Mouse (Mus musculus) heart, adult 2 months (tissue): ENCODE measurements at regions not wholly inside any gene's neighbourhood (a gene's known extent, or its start where the extent isn't known, plus 50 kb on each side); places are given as distances from the start of the nearest gene placed in this dataset.

Experiments
- CTCF ChIP-seq: fragments of 200-600 bp; IDR thresholded peaks from 2 replicates; pipeline ENCODE4 v1.8.1; 2022; ENCODE audit warnings: antibody characterized with exemption, mild to moderate bottlenecking, moderate library complexity
- EP300 ChIP-seq: fragments of 200-500 bp; IDR thresholded peaks from 2 replicates; pipeline ENCODE4 v1.6.1; 2011; ENCODE audit warnings: low read depth, low read length, control low read depth; ENCODE audit not compliant: insufficient read depth

DNA sequence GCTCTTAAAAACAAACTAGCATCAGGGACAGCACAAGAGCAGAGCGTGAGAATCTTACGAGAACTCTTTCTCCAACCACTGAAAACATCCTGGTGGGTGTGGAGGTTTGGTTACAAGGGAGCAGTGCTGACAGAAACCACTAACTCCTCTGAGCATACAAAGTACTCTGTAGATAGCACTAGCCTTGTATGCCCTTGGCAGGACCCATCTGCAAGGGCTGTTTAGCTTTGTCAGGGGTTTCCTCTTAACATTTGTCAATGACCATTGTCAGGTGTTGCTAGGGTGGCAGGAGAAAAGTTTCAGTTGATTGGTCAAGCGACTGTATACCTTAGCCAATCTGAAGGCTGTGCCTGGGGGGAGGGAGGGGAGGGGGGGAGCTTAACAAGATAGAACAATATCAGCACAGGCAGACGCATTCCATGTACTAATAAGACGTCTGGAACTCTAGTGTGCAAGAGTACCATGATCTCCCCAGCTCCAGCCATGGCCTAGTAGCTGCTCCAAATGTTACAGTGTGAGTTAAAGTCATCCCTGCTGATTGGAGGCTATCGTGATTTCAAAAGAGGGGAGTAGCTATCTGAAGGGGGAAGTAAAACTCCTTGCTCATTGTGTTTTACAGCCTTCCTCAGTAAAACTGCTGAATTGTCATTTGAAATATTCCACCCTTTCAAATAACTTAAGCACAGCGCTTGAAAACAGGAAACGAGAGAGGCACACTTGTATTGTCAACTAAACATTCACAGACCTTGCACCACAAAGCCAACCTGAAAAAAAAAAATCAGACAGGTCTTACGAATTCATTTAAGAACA, 140.9 kb upstream of the Smim15 start:
- no peak for TF ChIP-seq CTCF
- TF ChIP-seq EP300 = no peak
